ENCODE assay signal across 7 mouse cellular contexts in genomic region chr1:180387750-180388480, GRCm38 (mm10). TPM values are rescaled to one million over a fixed set of nuclear protein-coding genes. Genes with fewer than 3 reads are reported as not detected.
A peak's percentile ranks its signal among the peaks of the same experiment; 100 is the strongest.
DNase-seq lines count a peak whose midpoint lies in the region; ATAC-seq and TF ChIP-seq lines count a peak whose summit lies in the region.

No protein-coding gene starts in this region.

- H3K9me3 ChIP-seq in lung, embryonic 15.5 days, result no peaks in the 10 kb centered on the region
- no peaks in the 10 kb centered on the region for H3K9me3 ChIP-seq in limb, embryonic 10.5 days (replicated peaks)

- H3K4me2 ChIP-seq in lung, embryonic 15.5 days, result peak overlapping the region; percentile 47

- no peak for TF ChIP-seq CTCF in embryonic fibroblast, embryonic 13.5 days (IDR thresholded peaks at IDR 0.05; ENCODE audit: borderline replicate concordance, insufficient read depth, low read length)
- no peak for TF ChIP-seq CTCF in olfactory bulb, adult 2 months (IDR thresholded peaks at IDR 0.05; ENCODE audit: insufficient read depth, low read depth, low read length)

- peak overlapping the region; percentile 81 for H3K27ac ChIP-seq in lung, embryonic 15.5 days
- peak overlapping the region; percentile 74 for H3K27ac ChIP-seq in embryonic fibroblast, embryonic 13.5 days (ENCODE audit: insufficient read depth, low read length)
- H3K27ac ChIP-seq in limb, embryonic 10.5 days, result peak overlapping the region; percentile 83; the same call in 1 of the 2 replicates
- H3K27ac ChIP-seq in olfactory bulb, adult 2 months (ENCODE audit: insufficient read depth, low read depth, low read length), result 0 out of 2 replicates have a peak overlapping the region, but pooled peaks have one; percentile 65

- peaks cover 59% of the 10 kb centered on the region for H3K4me1 ChIP-seq in lung, embryonic 15.5 days
- H3K4me1 ChIP-seq in embryonic fibroblast, embryonic 13.5 days (ENCODE audit: control insufficient read depth, insufficient read depth, low read length), result peaks cover 5% of the 10 kb centered on the region; the same call in 1 of the 2 replicates
- peaks cover 31% of the 10 kb centered on the region for H3K4me1 ChIP-seq in limb, embryonic 10.5 days
- peaks cover 13% of the 10 kb centered on the region for H3K4me1 ChIP-seq in olfactory bulb, adult 2 months (ENCODE audit: control insufficient read depth, insufficient read depth, low read length)

- peak overlapping the region; percentile 41 for H3K4me3 ChIP-seq in lung, embryonic 15.5 days
- H3K4me3 ChIP-seq in embryonic fibroblast, embryonic 13.5 days (ENCODE audit: insufficient read depth, low read length), result peak overlapping the region; percentile 11; the same call in 1 of the 2 replicates
- peak overlapping the region; percentile 50 for H3K4me3 ChIP-seq in limb, embryonic 10.5 days
- peak overlapping the region; percentile 44 for H3K4me3 ChIP-seq in olfactory bulb, adult 2 months (ENCODE audit: insufficient read depth, low read depth, low read length)

- no peaks in the 10 kb centered on the region for H3K27me3 ChIP-seq in lung, embryonic 15.5 days
- no peaks in the 10 kb centered on the region for H3K27me3 ChIP-seq in limb, embryonic 10.5 days (ENCODE audit: low read depth, poor library complexity, severe bottlenecking)

- H3K9ac ChIP-seq in lung, embryonic 15.5 days, result no peak overlapping the region; the same call in 1 of the 2 replicates

- WGBS in lung, embryonic 15.5 days, result 8% methylated on average over 11 of the region's 11 CpGs
- WGBS in limb, embryonic 10.5 days, result 19% methylated on average over 11 of the region's 11 CpGs
- 11% methylated on average over 11 of the region's 11 CpGs for WGBS in olfactory bulb, adult 2 months

- no peak; the same call in 1 of the 2 replicates for TF ChIP-seq POLR2A in embryonic fibroblast, embryonic 13.5 days (IDR thresholded peaks at IDR 0.05; ENCODE audit: low read depth, low read length)
- no peak for TF ChIP-seq POLR2A in olfactory bulb, adult 2 months (IDR thresholded peaks at IDR 0.05; ENCODE audit: insufficient read depth, low read depth, low read length)

- no peaks in the 10 kb centered on the region for H3K36me3 ChIP-seq in lung, embryonic 15.5 days
- H3K36me3 ChIP-seq in limb, embryonic 10.5 days, result peaks cover 3% of the 10 kb centered on the region; the same call in 1 of the 2 replicates

- DNase-seq in lung, adult 18-20 months, result no peak
- DNase-seq in limb, embryonic 10.5 days (ENCODE audit: low spot score), result no peak
- no peak for DNase-seq in adrenal gland, postnatal 4 days (ENCODE audit: low spot score in 2 of 2)

- no peak for ATAC-seq in lung, embryonic 15.5 days (ENCODE audit: borderline replicate concordance, extremely low read depth, low FRiP score, low TSS enrichment)
- no peak for ATAC-seq in frontal cortex, adult (ENCODE audit: low TSS enrichment)

RNA-seq across cellular contexts. Expression of gene Itpkb, which starts 57.6 kb away (rescaled TPM):
- polyA plus RNA-seq in lung, embryonic 15.5 days (2015; fragmentation: Nextera tagmentation; extraction: Ambion mirVana), result 9.9 and 10.9 TPM in 2 replicates
- 9.7 and 12.5 TPM in 2 replicates for polyA plus RNA-seq in embryonic fibroblast, embryonic 13.5 days (2011; ENCODE audit: insufficient read length, low read depth, missing spikeins)
- polyA plus RNA-seq in limb, embryonic 10.5 days (2016; fragmentation: Nextera tagmentation; extraction: Ambion mirVana), result 6.2 and 10.1 TPM in 2 replicates
- polyA plus RNA-seq in olfactory bulb, adult 2 months (2012; ENCODE audit: insufficient read depth, insufficient read length, low replicate concordance, missing spikeins), result 73.3 and 86.9 TPM in 2 replicates
- 10 to 100 TPM; 73.5 to 77.8 TPM for total RNA-seq in adrenal gland, postnatal 4 days (2021)
